Comparison of ENCODE assay signal across 18 mouse cellular contexts in the genomic region with DNA sequence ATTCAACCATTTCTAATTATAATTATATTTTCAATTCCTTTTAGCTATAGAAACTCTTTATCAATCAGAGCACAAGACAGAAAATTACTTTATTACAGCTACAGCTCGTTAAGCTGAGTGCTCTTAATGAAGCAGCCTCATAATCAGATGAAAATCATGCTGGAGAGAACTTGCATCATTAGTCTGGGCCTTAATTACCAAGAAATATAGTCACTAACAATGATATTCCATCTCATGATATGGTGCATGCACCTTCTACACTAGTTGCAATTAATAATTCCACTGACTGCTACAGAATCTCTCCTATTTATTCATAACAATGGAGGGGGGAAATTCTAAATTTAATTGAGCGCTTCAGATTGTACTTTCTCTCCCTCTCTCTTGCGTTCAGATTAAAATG.
A peak's percentile ranks its signal among the peaks of the same experiment; 100 is the strongest.
DNase-seq lines count a peak whose midpoint lies in the region; ATAC-seq and TF ChIP-seq lines count a peak whose summit lies in the region.
"Had no signal": no experiment of that assay in that cellular context is flagged by ENCODE, and none has a peak within 500 bp of the region (broad histone marks: within the 10 kb centered on the region; RNA-seq: fewer than 3 reads in every experiment).

No protein-coding gene starts in this region.

- no peak overlapping the region for H3K9ac ChIP-seq in neural tube, embryonic 12.5 days
- no peak overlapping the region for H3K9ac ChIP-seq in hindbrain, embryonic 13.5 days
- no peak overlapping the region for H3K9ac ChIP-seq in midbrain, postnatal 0 days (replicated peaks; ENCODE audit: low read length, poor library complexity, severe bottlenecking)
- H3K9ac ChIP-seq in intestine, postnatal 0 days (ENCODE audit: low read depth, low read length) = no peak overlapping the region
- H3K9ac ChIP-seq: embryonic facial prominence, embryonic 13.5 days; liver, postnatal 0 days had no signal

- H3K4me1 ChIP-seq in neural tube, embryonic 12.5 days = peaks cover 15% of the 10 kb centered on the region
- peaks cover 33% of the 10 kb centered on the region for H3K4me1 ChIP-seq in hindbrain, embryonic 13.5 days (replicated peaks)
- peaks cover 2% of the 10 kb centered on the region; the same call in 1 of the 2 replicates for H3K4me1 ChIP-seq in midbrain, postnatal 0 days (ENCODE audit: insufficient read depth, low read length)
- no peaks in the 10 kb centered on the region for H3K4me1 ChIP-seq in intestine, postnatal 0 days (replicated peaks; ENCODE audit: control insufficient read depth, insufficient read depth, low read length)

- no peaks in the 10 kb centered on the region for H3K9me3 ChIP-seq in neural tube, embryonic 12.5 days
- H3K9me3 ChIP-seq in hindbrain, embryonic 13.5 days = no peaks in the 10 kb centered on the region
- no peaks in the 10 kb centered on the region for H3K9me3 ChIP-seq in midbrain, postnatal 0 days (ENCODE audit: low read length)
- no peaks in the 10 kb centered on the region for H3K9me3 ChIP-seq in intestine, postnatal 0 days (ENCODE audit: control insufficient read depth)
- H3K9me3 ChIP-seq: embryonic facial prominence, embryonic 13.5 days had no signal

- no peaks in the 10 kb centered on the region for H3K27me3 ChIP-seq in neural tube, embryonic 12.5 days (replicated peaks)
- no peaks in the 10 kb centered on the region for H3K27me3 ChIP-seq in hindbrain, embryonic 13.5 days
- H3K27me3 ChIP-seq in midbrain, postnatal 0 days (ENCODE audit: insufficient read depth, low read length) = no peaks in the 10 kb centered on the region
- H3K27me3 ChIP-seq in intestine, postnatal 0 days (replicated peaks; ENCODE audit: control insufficient read depth, insufficient read depth, low read length) = no peaks in the 10 kb centered on the region
- H3K27me3 ChIP-seq: embryonic facial prominence, embryonic 13.5 days had no signal

- TF ChIP-seq CTCF in midbrain, postnatal 0 days (IDR thresholded peaks at IDR 0.05) = no peak
- no peak for TF ChIP-seq CTCF in intestine, postnatal 0 days (IDR thresholded peaks at IDR 0.05; ENCODE audit: low read depth)

- no peaks in the 10 kb centered on the region for H3K36me3 ChIP-seq in neural tube, embryonic 12.5 days
- no peaks in the 10 kb centered on the region for H3K36me3 ChIP-seq in hindbrain, embryonic 13.5 days
- no peaks in the 10 kb centered on the region for H3K36me3 ChIP-seq in midbrain, postnatal 0 days (ENCODE audit: insufficient read depth, low read length)
- no peaks in the 10 kb centered on the region for H3K36me3 ChIP-seq in intestine, postnatal 0 days (ENCODE audit: control insufficient read depth, insufficient read depth)
- H3K36me3 ChIP-seq: embryonic facial prominence, embryonic 13.5 days had no signal

- H3K4me3 ChIP-seq in neural tube, embryonic 12.5 days = no peak overlapping the region
- H3K4me3 ChIP-seq in hindbrain, embryonic 13.5 days = no peak overlapping the region
- no peak overlapping the region for H3K4me3 ChIP-seq in midbrain, postnatal 0 days (ENCODE audit: low read depth, low read length)
- no peak overlapping the region for H3K4me3 ChIP-seq in intestine, postnatal 0 days (ENCODE audit: low read depth, low read length)
- H3K4me3 ChIP-seq: embryonic facial prominence, embryonic 13.5 days; left cerebral cortex, adult 2 months had no signal

- H3K4me2 ChIP-seq in neural tube, embryonic 12.5 days (replicated peaks) = peak overlapping the region; percentile 52; the same call in 1 of the 2 replicates
- peak overlapping the region; percentile 46 for H3K4me2 ChIP-seq in hindbrain, embryonic 13.5 days
- H3K4me2 ChIP-seq in midbrain, postnatal 0 days (ENCODE audit: low read depth, low read length, poor library complexity, severe bottlenecking) = no peak overlapping the region
- no peak overlapping the region for H3K4me2 ChIP-seq in intestine, postnatal 0 days (replicated peaks; ENCODE audit: low read depth)

- no peak overlapping the region for H3K27ac ChIP-seq in neural tube, embryonic 12.5 days
- H3K27ac ChIP-seq in hindbrain, embryonic 13.5 days = no peak overlapping the region
- no peak overlapping the region for H3K27ac ChIP-seq in midbrain, postnatal 0 days (ENCODE audit: low read depth, low read length)
- no peak overlapping the region for H3K27ac ChIP-seq in intestine, postnatal 0 days (ENCODE audit: low read depth, low read length)
- H3K27ac ChIP-seq: left cerebral cortex, adult 2 months had no signal

- WGBS in neural tube, embryonic 12.5 days = 46% methylated on average over 3 of the region's 3 CpGs
- WGBS in hindbrain, embryonic 13.5 days = 32% methylated on average over 3 of the region's 3 CpGs
- WGBS in midbrain, postnatal 0 days = 60% methylated on average over 3 of the region's 3 CpGs
- WGBS in intestine, postnatal 0 days = 85% methylated on average over 3 of the region's 3 CpGs

- ATAC-seq in neural tube, embryonic 12.5 days (ENCODE audit: low FRiP score, low read depth) = 0 out of 2 replicates have a peak, but pooled peaks have one; percentile 31
- ATAC-seq in hindbrain, embryonic 13.5 days (ENCODE audit: low FRiP score) = peak; percentile 34; the same call in 1 of the 2 replicates
- ATAC-seq in midbrain, postnatal 0 days (ENCODE audit: low FRiP score) = no peak
- no peak for ATAC-seq in intestine, postnatal 0 days
- ATAC-seq: liver, postnatal 0 days; Patski had no signal

- DNase-seq in neural tube, embryonic 10.5 days (ENCODE audit: extremely low spot score, low spot score) = no peak
- DNase-seq in midbrain, postnatal 0 days (ENCODE audit: low spot score) = peak; percentile 43
- DNase-seq in left cerebral cortex, adult 11 months (ENCODE audit: low spot score) = no peak
- no peak for DNase-seq in frontal cortex, adult 2 months (ENCODE audit: extremely low spot score in 1 of 2, low spot score in 1 of 2)
- DNase-seq: adrenal gland, postnatal 10 days; gastrocnemius, postnatal 25 days; kidney, adult 2 months; kidney, postnatal 14 days; liver, postnatal 0 days; lung, postnatal 14 days; right cerebral cortex, adult 18-20 months; thymus, postnatal 14 days had no signal

Comparison
In these comparisons a context has a peak if more than half of its experiments do, and no peak if none do; other contexts are left out.
1. ATAC-seq: peak in neural tube, embryonic 12.5 days (single experiment) and hindbrain, embryonic 13.5 days (single experiment); none in midbrain, postnatal 0 days (single experiment) and intestine, postnatal 0 days (single experiment).
2. H3K4me2 ChIP-seq: peak in neural tube, embryonic 12.5 days (single experiment) and hindbrain, embryonic 13.5 days (single experiment); none in midbrain, postnatal 0 days (single experiment) and intestine, postnatal 0 days (single experiment).